Mouse (Mus musculus) G1E (cell line): ENCODE results near the gene Hoxb8.

ENCODE experiments used
- CTCF ChIP-seq: IDR thresholded peaks from 2 replicates; pipeline ENCODE4 v1.5.1; 2012; ENCODE audit warnings: low read depth, low read length, inconsistent platforms, mixed read lengths
- GATA1 ChIP-seq: IDR thresholded peaks from 2 replicates; pipeline ENCODE4 v1.6.1; 2012; ENCODE audit warnings: borderline replicate concordance, low read length, inconsistent platforms, mixed read lengths
- POLR2AphosphoS5 ChIP-seq: IDR thresholded peaks from 2 replicates; pipeline ENCODE4 v1.6.1; 2012; ENCODE audit warnings: low read depth, low read length, inconsistent platforms; ENCODE audit not compliant: insufficient replicate concordance

DNA sequence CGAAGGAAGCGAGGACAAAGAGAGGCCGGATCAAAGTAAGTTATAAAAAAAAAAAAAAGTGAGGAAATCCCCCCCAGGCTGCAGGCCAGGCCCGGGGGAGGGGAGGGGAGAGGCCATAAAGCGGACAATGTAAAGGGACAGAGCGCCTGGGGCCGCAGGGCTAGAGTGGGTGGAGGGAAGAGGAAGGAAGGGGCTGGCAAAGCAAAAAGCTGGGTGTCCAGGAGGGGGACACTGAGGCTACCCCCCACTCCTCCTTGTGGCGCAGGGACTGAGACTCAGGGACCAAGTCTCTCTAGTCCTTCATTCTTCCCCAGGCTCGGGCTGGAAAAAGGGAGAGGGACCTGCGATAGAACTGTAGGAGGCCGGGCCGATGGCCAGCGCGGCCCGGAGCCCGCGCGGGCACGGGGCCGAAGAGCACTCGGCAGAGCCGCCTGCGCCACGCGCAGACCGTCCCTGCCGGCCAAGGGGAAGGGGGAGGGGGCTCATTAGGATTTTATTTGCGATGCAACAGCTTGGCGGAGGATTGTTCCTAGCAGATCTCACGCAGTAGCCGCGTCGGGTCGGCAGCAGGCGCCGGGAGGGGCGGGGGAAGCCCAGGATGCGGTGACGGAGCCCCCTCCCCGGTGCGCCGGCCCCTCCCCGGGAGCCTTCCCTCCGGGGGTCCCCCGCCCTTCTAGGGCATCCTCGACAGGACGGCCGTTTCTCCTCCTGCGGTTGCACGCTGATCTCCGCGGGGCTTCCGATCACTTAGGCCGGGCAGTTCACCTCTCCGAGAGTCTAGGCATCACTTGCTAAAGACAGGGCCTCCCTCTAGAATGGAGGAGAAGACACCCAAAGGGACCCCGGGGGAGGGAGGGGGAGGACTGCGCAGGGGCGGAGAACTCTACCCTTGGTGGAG lies 9.4 kb upstream of the Hoxb8 start:
- TF ChIP-seq CTCF, result no peak
- no peak for TF ChIP-seq GATA1
- TF ChIP-seq POLR2AphosphoS5, result no peak
